Mouse (Mus musculus) inflammation-experienced regulatory T-cells, adult 6 months (primary cell): ENCODE data around the gene Tppp3. TPM values are rescaled to one million over a fixed set of nuclear protein-coding genes. Genes with fewer than 3 reads are reported as not detected.

ENCODE experiments used
- ATAC-seq: one replicate; pipeline ENCODE4 v1.8.0; 2017
- polyA plus RNA-seq, 3 experiments: library from polyadenylated mRNA; unstranded; fragments of 100-300 nt; shearing (Covaris generic); gene quantifications; one replicate each; pipeline ENCODE4 v1.2.1; 2017

Tppp3 gene
- 1 to 10 TPM in 1 of 3 experiments, under 1 TPM in 1, not detected in 1; 0.48 to 2.2 TPM for polyA plus RNA-seq

DNA sequence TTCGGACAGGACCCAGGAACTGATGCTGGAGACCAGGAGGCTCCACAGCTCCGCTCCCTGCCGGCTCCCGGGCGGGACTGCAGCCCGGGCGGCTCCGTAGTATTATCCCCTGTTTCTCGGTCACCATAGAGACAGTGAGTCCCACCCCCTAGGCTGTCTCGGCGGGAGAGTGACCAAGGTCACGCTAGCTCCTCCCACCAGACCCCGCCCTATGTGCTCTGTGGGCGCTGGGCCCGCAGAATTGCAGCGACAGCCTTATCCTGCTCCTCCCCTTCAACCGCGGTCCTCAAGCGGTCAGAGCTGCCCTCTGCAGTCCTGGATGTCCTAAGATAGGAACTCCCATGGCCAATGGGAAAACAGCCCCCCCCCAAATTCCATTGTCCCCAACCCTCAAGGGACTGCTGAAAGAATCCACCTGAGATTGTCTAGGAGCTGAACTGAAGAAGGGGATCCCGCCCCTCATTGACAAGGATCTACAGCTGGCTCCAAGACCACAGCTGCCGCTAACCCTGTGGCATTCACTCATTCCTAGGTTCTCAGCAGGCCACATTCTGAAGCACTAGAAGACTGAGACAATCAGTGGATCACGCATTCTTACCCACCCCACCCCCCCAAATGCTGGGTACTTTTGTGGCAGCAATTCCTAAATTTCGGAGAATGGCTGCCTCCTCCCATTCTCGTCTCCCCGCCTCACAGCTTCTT lies at the start of gene Tppp3:
Gene Tppp3 (minus strand): TSS at position 213 of the 702 bp plus-strand sequence.
- ATAC-seq = no peak

DNA sequence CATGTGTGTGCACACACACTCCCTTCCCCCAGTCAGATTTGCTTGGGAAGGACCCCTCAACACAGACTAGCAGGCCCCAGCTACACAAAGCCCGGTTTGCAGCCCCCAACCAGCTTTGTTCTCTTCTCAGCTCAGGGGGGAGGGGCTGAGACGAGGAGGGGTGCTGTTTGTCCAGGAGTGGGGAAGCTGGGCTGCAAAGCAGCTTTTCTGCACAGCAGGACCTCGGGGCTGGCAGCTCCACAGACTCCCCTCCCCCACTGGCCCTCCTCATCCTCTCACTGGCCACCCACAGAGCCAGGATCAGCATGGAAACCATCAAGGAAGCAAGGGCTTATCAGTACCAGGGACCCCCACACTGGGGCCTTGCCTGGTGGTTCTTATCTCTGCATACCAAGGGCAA lies 49.7 kb upstream of the Tppp3 start:
- ATAC-seq = no peak

DNA sequence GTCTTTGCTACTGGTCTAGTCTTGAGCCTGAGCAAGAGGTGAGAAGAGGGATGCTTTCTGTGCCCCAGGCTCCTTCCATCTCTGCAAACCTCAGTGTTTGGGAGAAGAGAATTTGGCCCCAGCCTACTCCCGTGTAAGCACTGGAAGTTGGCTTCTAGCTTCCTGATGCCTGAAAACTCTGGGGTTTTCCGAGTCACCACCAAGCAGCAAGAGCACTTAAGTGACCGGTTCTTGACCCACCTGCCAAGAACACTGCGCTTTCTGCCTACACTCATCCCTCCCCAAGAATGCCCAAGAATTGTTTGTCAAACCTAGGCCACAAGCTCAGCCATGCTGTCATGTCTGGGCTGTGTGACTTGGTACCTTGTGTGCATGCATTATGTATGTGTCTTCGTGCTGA lies 49.2 kb upstream of the Tppp3 start:
- ATAC-seq = no peak

DNA sequence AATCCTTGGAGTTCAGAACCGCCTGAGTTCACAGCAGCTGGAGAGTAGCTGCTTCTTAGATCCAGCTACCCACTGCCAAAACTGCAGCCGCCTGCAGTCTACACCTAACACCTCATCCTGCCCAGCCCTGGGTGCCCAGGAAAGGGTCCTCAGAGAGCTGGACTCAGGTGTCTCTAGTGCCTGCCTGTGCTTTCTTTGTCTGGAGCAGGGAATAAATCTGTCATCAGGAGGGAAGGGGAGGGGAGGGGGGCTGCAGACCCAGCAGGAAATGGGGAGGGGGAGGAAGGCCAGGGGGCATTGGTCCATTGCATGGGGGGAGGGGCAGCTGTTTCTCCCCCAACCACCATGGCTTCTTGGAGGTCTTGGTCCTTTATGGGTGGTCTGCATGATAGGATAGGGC lies 48.3 kb upstream of the Tppp3 start:
- no peak for ATAC-seq

DNA sequence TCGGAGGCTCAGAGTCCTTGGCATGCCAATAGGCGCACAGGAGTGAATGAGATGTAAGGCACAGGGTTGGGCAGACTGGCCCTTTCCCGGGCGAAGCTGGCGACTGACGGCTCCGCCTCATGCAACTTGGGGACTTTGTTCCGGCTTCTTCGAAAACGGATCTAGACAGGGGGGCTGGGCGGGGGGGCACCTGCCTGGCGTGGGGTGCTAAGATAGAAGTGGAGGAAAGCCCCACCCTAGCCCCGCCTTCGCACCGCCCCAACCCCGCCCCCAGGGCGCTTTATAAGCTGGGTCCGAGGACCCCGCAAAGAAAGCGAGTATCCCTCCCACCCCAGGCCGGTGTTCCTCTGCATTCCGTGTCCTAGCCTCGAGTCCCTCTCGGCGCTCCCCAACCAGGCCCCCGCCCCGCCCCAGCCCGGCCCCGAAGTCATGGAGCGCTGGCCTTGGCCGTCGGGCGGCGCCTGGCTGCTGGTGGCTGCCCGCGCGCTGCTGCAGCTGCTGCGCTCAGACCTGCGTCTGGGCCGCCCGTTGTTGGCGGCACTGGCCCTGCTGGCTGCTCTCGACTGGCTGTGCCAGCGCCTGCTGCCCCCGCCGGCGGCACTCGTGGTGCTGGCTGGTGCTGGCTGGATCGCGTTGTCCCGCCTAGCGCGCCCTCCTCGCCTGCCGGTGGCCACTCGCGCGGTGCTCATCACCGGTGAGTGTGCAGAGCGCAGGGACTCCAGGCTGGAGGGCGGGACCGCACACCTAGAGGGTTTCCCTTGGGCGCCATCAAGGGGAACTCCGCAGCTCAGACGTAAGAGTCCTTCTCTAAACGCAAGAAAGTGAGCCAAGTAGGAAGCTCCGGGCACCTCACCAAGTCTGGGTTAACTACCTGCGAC lies 47.3 kb upstream of the Tppp3 start, which contains the start of gene Hsd11b2:
Gene Hsd11b2 (plus strand): TSS at position 320 of the 878 bp plus-strand sequence.
- ATAC-seq = peak; percentile 79

DNA sequence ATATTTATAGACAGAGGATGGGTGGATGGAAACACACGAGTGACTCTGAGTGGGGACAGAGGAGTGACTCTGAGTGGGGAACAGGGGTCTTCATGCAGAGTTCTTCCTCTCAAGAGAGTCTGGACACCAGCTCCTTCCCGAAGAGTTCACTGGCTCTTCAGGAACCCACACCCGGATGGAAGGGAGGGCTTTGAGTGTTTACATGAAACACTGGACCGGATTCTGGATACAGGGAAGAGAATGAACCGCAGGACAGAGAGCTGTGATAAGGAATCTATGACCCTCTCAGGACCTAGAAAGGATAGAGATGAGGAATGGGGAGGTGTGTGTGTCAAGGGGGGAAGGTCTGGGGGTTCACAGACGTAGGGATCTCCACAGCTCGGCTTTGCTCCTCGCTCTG lies 46.0 kb upstream of the Tppp3 start:
- ATAC-seq = no peak

DNA sequence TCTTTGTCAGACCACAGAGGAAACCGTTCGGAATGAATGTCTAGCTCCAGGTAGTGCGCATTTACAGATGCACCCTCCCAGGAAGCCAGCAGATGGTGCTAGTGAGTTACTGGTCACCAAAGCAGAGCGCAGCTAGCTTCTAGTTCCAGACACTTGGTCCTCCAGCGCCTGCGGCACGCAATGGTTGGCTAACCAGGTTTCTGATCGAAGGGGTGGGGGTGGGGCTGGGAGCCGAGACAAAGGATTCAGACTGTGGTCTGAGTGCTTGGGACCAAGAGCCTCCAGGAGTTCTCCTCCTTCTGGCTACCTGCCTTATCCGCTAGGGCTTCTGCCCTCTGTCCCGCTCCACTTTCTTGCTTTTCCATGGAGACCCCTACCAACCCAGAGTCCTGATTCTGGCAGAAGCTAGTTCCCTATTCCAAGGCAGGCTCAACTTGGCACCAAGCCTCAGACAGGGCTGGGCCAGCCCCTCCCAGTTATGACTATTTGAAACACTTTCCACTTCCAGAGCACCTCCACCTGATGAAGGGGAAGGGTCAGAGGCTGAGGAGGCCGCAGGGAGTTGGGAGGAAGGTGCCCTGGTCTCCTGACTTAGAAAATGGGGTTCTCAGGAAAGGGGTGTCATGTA lies 44.8 kb upstream of the Tppp3 start:
- ATAC-seq = peak; percentile 42

DNA sequence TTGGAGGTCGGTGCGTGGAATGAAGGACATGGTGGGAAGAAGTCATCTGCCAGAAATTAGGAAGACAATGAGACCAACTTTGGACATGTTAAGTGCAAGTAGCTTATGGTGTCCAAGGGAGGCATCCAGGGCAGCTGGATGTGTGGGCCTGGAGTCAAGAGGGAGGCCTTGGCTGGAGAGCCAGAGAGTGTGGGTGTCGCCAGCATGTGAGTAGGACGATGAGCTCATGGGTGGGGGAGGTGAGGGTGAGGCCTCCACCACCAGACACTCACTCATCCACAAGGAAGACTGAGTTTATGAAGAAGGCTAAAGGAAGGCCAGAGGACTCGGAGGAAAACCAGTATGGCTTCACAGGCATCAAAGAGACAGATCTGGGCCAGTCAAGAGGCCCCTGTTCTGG lies 43.3 kb upstream of the Tppp3 start:
- ATAC-seq = no peak

DNA sequence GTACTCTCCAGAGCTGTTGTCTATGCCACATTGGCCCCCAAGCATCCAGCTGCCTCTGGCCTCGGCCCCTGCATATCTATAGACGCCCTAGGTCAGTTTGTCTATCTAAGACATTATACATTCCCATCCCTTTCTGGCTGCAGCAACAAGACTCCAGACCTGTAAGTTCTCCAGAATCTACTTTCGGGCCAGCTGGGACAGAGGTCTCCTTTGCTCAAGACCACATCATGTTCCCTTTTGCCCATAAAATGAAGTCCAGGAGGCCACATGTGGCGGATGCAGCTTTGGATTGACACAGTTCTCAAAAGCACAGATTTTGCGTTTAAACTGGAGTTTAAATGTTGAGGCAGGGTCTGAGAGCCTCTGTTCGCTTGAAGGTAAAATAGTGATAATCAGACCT lies 42.9 kb upstream of the Tppp3 start:
- ATAC-seq = no peak

DNA sequence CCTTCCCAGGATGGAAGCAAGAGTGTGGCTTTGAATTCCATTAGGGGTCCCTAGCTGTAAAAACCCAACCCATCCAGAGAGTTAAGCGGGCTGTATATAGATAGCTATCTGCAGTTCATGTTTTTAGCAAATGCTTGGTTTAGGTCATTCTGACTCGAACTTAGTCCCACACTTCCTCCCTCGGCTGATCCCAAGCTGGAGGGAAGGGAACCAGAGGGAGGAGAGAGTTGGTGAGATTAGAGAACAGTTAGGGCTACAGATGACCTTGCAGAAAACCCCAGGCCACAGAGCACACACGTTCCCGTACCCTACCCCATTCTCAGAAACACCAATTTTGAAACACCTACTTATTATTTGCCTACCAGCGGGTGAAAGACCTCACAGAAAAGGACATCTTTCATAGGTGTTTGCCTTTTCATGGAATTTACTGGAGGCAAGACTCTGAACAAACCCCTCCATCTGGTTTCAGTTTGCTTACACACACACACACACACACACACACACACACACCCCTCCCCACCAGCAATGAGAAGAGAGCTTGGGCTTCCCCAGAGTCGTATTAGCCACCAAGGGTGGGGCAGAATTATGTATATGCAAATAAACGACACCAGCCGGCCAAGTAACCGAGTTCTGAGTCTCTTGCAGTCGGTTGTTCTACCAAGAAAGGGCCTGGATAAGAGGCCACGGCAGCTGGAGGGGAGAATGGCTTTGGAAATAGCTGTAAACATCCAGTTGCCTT lies 38.8 kb upstream of the Tppp3 start:
- ATAC-seq = no peak

DNA sequence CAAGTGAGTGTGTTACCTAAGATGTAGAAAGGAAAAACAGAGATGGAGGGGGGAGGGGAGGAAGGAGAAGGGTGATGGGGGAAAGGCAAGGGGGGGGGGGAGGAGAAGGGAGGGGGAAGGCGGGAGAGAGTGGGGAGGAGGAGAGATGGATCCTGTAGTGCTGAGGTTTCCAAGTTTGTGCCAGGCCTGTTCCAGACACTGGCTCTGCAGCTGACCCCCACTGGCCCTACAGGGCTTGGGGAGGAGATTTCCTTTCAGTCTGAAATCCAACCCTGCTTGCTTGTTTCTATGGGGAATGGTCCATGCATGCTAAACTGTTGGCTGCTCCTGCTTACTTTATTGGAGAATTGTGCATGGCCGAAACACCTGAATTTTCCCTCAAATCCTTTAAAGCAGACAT lies 37.4 kb upstream of the Tppp3 start:
- ATAC-seq = no peak

DNA sequence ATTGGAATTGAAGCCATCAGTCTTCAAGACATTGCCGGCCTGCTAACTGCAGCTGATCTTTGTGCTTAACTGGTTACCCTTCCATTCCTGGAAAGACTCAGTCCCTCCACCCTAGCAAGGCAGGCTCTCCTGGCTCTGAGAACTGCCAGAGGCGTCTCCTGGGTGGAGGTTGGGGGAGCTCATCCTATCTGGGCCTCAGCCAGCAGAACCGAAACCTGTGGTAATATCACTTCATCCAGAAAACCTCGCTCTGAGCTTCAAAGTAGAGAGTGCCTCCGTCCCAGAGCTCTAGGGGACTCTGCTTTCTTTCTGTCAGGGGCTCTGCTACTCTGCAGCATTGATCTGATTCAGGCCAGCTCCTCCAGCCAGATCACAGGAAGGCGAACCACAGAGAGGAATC lies 35.7 kb upstream of the Tppp3 start:
- ATAC-seq = no peak

DNA sequence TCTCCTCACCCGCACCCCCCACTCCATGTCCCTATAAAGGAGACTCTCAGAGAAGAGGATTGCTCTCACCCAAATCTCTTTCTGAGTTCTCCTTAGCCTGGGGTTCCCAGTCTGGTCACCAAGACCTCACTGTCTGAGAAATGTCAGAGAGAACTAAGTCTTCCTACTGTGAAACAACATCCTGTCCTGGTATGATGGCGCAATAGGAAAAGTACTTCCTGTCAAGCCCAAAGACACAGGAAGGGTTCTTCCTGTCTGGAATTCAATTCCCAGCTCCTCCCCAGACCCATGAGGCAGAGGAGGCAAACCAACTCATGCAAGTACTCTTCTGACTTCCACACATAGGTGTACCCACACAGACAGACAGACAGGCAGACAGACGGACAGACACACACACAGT lies 33.3 kb upstream of the Tppp3 start:
- ATAC-seq = no peak

DNA sequence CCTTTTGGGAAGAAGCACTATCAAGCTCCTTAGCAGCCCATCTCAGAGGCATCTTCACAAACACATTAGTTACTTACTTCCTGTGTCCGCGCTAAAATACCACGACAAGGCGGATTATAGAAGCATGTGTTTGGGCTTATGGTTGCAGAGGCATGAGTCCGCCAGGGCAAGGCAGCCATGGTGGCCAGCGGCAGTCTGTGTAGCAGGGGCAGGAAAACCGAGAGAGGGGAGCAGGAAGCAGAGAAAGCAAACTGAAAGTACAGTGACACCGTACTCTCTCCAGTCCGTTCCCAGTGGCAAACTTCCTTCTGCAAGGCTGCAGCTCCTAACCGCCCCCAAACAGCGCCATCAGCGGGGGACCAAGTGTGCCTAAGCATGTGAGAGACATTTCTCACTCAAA lies 28.5 kb upstream of the Tppp3 start:
- ATAC-seq = no peak

DNA sequence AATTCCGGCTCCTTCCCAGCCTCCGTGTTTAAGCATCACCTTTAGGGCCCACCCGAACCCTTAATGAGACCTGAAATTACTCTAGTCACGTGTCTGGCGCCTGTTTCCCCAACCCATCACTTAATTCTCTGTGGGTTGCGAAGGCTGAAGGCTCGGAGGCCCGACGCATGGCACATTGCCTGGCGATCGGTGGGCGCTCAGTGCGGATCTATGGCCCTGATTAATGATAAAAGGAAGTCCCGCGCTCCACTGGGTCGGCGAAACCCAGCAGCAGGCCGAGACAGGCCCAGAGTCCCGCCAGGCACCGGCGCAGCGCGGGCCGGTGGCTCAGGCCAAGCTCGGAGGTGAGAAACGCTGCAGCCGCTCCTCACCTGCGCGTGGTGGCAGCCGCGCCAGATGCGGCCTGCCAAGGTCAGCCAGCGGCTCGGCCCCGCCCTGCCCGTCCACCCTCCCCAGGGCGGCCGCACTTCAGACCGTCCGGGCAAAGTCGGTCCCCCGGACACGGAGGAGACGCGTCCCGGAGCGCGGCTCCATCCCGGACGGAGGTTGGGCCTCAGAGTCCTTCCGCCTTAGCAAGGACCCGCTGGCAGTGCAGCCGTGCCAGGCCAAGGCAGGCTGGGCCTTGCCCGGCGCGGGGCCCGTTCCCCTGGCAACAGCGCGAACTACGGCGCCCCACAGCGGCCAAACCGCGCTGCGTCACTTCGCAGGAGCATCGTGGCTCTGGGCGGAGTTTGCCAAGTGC lies 25.3 kb upstream of the Tppp3 start, which contains the start of gene Zdhhc1:
Gene Zdhhc1 (minus strand): TSS at position 464 of the 742 bp plus-strand sequence.
- peak; percentile 82 for ATAC-seq

DNA sequence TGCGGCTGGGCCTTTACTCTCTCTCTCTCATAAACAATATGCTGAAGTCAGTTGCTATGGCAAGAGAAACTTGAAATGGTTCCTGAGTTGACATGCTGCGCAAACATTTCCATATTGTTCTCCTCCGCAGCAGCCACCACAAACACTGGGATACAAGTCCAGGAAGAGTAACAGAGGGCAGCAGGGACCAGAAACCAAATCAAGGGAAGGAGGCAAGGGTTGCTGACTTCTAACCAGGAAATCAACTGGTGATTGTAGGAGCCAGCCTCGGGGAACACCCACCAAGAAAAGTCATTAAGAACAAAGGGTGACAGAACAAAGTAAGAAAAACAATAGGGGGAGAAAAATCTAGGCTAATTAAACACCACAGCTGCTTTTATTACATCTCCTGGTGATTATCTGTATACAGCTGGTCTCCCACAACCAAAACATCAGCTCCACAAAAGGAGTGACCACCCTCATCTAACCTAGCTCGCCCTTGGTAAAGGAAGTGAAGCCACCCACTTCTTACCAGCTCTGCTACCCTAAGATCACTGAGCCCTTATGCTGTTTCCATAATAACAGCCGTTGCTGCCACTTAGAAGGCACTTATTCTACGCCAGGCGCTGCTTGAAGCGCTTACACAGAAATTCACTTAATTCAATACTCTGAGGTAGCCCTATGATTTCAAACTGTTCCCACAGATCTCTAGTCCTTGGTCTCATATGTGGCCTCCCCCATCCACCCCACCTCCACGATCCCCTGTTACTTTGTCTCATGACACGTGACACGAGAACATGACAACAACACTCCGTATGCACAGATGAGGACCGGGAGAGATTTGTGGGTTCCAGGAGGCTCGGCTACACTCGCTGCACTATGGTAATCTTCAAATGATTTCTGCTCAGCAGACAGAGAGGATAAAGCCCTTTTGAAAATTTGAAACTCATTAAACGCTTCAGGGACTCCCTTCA lies 24.3 kb upstream of the Tppp3 start:
- ATAC-seq = no peak

DNA sequence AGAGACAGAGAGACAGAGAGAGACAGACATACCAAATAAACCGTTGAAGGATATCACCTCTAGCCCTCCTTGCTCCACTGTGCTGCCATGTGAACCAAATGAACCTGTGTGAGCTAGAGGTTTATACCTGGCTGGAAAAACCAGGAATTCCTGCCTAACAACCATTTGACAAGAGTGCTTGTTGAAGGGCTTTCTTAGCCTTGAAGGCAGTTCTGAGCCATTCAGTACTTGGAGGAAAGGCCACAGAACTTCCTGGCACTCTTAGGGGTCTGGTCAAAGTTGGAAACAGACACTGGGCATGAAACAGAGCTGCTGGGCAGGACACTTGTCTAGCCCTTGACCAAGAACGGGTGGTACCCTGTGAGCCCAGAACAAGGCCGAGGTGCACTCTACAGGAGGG lies 23.2 kb upstream of the Tppp3 start:
- no peak for ATAC-seq

DNA sequence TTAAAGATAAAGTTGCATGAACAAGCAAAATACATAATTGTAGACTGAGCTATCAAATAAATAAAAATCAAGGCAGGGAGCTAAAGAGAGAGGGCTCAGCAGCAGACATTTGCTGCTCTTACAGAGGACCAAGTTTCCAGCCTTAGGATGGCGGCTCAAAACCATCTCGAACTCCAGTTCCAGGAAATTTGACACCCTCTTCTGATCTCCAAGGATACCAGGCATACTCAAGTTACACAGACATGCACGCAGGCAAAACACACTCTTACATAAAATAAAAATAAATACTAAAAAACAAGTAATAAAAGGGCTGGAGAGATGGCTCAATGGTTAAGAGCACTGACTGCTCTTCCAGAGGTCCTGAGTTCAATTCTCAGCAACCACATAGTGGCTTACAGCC lies 22.2 kb upstream of the Tppp3 start:
- no peak for ATAC-seq

DNA sequence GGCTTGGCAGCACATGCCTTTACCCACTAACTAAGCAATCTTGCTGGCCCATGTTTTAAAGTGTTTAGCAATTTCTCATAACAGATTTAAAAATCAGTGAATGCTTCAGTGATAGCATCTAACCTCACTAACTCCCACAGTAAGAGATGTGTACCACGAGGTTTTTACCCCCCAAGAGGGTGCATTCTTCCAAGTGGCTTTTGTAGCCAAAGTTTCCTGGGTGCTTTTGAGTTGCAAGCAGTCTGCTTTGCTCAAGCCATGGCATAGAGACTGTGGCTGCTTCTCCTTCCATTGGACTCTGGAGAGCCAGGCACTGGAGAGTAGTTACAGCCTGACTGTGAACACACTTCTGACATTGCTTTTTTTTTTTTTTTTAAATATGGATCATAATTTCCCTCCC lies 18.0 kb upstream of the Tppp3 start:
- ATAC-seq = no peak

DNA sequence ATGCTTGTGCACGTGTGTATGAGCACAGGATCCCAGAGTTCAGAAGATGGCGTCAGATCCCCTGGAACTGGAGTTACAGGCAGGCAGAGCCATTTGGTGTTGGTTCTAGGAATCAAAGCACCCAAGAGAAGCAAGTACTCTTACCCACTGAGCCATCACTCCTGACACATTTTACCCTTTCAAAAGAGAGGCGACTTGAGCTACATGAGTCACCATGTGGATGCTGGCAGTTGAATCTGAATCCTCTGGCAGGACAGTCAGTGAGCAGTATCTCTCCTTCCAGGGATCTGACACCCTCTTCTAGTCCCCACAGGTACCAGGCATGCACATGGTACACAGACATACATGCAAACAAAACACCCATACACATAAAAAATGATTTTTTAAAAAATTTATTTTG lies 16.8 kb upstream of the Tppp3 start:
- no peak for ATAC-seq

DNA sequence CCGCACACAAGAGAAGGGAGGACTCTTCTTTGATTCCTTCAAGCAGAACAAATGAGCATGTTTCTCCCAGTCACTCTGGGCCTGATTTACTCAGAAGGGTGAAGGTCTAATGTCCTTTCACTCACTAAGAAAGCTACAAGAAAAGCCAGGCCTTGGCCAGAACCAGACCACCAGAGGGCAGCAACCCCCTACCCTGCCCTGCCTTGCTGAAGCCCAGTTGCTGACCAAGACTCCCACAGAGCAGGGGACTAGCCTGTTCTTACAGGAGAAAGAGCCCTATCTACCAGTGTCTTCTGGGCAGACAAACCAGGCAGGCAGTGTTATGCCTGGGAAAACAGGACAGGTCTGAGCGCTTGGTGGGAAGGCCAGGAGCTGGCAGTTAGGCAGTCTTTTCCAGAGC lies 13.1 kb upstream of the Tppp3 start:
- no peak for ATAC-seq
